Mouse (Mus musculus) stomach, postnatal 0 days (tissue): ENCODE measurements around the gene Arl4a. TPM values are rescaled to one million over a fixed set of nuclear protein-coding genes. Genes with fewer than 3 reads are reported as not detected.

Experiments
- ATAC-seq: fragments of 200-750 bp; cut with Nextera tagmentation; 2 replicates; pipeline ENCODE4 v1.8.0; 2017; ENCODE audit not compliant: low FRiP score, low TSS enrichment
- DNase-seq: peaks from one replicate; pipeline ENCODE4 v3.0.0-alpha.2; 2016; ENCODE audit warnings: low spot score
- H3K27ac ChIP-seq: fragments of 300-500 bp; sonication (generic); replicated peaks from 2 replicates; pipeline ENCODE4 v1.5.1; 2014; ENCODE audit warnings: mild to moderate bottlenecking, control low read depth
- H3K27me3 ChIP-seq: fragments of 300-500 bp; sonication (generic); 2 replicates; pipeline ENCODE4 v1.6.1; 2014; ENCODE audit warnings: low read length; ENCODE audit not compliant: control insufficient read depth, insufficient read depth
- H3K36me3 ChIP-seq: fragments of 300-500 bp; sonication (generic); 2 replicates; pipeline ENCODE4 v1.6.1; 2014; ENCODE audit warnings: low read length, mixed read lengths; ENCODE audit not compliant: control insufficient read depth, insufficient read depth
- H3K4me1 ChIP-seq: fragments of 300-500 bp; sonication (generic); replicated peaks from 2 replicates; pipeline ENCODE4 v1.6.1; 2014; ENCODE audit warnings: antibody characterized with exemption; ENCODE audit not compliant: control insufficient read depth, insufficient read depth
- H3K4me2 ChIP-seq: fragments of 300-500 bp; sonication (generic); replicated peaks from 2 replicates; pipeline ENCODE4 v1.6.1; 2014; ENCODE audit warnings: low read depth, mild to moderate bottlenecking, control low read depth, moderate library complexity
- H3K4me3 ChIP-seq: fragments of 300-500 bp; sonication (generic); 2 replicates; pipeline ENCODE4 v1.5.1; 2014; ENCODE audit warnings: low read depth, low read length, control low read depth
- H3K9ac ChIP-seq: fragments of 300-500 bp; sonication (generic); 2 replicates; pipeline ENCODE4 v1.6.1; 2014; ENCODE audit warnings: mild to moderate bottlenecking, low read length, control low read depth, mixed read lengths
- H3K9me3 ChIP-seq: fragments of 300-500 bp; sonication (generic); 2 replicates; pipeline ENCODE4 v1.6.1; 2016; ENCODE audit warnings: low read length; ENCODE audit not compliant: control insufficient read depth
- CTCF ChIP-seq: IDR thresholded peaks from 2 replicates; pipeline ENCODE4 v1.5.1; 2016; ENCODE audit warnings: antibody characterized with exemption, low read depth, mild to moderate bottlenecking, moderate library complexity
- EP300 ChIP-seq: optimal IDR thresholded peaks from 2 replicates; pipeline ENCODE3; 2016; ENCODE audit warnings: antibody characterized with exemption
- WGBS: fragments of 180-500 bp; shearing (Covaris S2); extraction: QIAGEN DNeasy Blood & Tissue Kit; methylation state at CpG from one replicate; pipeline ENCODE4 v1.1.7; 2014; 5-methylcytosine and 5-hydroxymethylcytosine counted together
- polyA plus RNA-seq: library from polyadenylated mRNA; unstranded; fragments of >200 nt; fragmentation: Nextera tagmentation; extraction: Ambion mirVana; gene quantifications from 2 replicates; pipeline ENCODE4 v1.2.1, GENCODE M21; 2015

Arl4a gene
- polyA plus RNA-seq, 1 experiment from 2014 or later = 38.5 TPM

DNA sequence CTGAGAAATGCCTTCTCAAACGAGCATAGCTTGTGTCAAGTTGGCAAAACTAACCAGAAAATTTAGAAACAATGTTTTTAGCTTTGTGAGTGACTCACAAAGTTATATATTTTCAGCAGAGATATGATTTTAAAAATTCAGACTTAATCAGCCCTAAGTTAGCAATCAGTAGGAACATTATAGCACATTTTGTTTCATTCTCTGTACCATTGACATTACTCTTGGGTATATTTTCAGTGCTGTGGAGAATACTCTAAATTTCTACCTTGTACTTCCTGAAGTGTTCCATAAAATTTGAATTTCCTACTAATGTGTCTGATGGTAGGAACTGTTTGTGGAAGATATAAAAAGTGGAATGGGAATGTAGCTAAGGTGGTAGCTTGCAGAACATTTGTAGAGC, 9.2 kb upstream of the Arl4a start:
- TF ChIP-seq CTCF = no peak
- no peak for TF ChIP-seq EP300

DNA sequence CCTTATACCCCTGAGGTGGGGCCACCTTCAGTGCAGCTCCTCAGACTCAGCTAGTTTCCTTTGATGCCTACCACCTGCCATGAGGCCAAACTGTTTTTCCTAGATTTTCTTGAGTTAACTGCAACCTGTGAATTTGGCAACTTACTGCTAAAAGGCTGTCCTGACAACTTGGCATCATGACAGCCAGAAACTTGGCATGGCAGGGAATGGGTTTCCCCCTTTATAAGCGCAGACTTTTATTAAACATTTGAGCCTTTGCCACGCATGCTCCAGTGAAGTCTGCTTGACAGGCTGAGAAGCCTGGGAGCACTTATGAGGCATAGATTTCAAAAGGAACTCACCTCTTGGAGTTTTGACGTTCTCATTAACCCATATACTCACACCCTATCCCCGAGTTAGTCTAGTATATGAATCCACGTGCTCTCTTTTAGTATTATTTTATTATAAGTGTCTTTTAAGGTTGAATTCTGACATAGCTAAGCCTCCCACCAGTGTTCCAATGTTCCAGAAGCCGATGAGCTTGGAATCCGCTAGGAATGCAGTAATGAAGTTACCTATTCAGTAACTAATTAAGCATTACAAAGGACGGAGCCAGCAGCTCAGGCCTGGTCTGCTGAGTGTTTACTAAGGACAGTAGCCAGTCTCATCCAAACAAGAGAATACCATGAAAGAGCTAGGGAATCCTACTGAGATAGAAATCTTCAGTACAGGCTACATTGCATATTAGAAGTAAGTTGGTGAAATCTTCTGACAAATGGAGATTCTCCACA, 6.2 kb upstream of the Arl4a start:
- Histone ChIP-seq H3K9me3 (no peaks in the 10 kb centered on the region), H3K36me3 (no peaks in the 10 kb centered on the region), H3K27ac (no peak overlapping the region), H3K4me1 (no peaks in the 10 kb centered on the region), H3K9ac (no peak overlapping the region), H3K4me3 (no peak overlapping the region), H3K27me3 (no peaks in the 10 kb centered on the region), H3K4me2 (no peak overlapping the region)
- 82% methylated on average over 8 of the region's 8 CpGs for WGBS
- no peak for TF ChIP-seq CTCF
- TF ChIP-seq EP300 = no peak
- DNase-seq (no peak), ATAC-seq (no peak)

More for the DNA sequence above, 9.2 kb upstream of the Arl4a start:
- H3K4me3 ChIP-seq = no peak overlapping the region
- H3K4me2 ChIP-seq = no peak overlapping the region
- no peak overlapping the region for H3K27ac ChIP-seq
- no peaks in the 10 kb centered on the region for H3K9me3 ChIP-seq
- DNase-seq = no peak
- WGBS = 56% methylated on average over 1 of the region's 1 CpGs
- H3K27me3 ChIP-seq = no peaks in the 10 kb centered on the region
- H3K9ac ChIP-seq = no peak overlapping the region
- no peak for ATAC-seq
- no peaks in the 10 kb centered on the region for H3K36me3 ChIP-seq
- no peaks in the 10 kb centered on the region for H3K4me1 ChIP-seq

DNA sequence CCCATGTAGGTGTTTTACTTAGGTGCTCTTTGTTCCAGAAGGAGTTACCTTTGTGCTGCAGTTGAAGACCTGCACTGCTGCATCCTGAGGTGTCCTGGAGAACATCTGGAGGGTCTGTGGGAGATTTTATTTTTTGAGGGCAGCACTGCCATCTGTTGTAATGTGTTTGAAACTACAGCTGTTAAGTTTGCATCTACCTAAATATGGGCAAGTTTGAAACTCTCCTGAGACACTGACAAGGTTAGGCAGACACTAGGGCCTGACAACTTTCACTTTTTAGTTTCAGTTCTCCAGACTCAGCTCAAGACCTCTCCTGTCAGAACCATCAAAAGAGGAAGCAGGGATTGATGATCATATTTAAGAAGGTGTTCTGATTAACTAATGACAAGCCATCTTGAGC, 2.2 kb upstream of the Arl4a start:
- no peak overlapping the region for H3K27ac ChIP-seq
- ATAC-seq (no peak), DNase-seq (peak; percentile 22)

DNA sequence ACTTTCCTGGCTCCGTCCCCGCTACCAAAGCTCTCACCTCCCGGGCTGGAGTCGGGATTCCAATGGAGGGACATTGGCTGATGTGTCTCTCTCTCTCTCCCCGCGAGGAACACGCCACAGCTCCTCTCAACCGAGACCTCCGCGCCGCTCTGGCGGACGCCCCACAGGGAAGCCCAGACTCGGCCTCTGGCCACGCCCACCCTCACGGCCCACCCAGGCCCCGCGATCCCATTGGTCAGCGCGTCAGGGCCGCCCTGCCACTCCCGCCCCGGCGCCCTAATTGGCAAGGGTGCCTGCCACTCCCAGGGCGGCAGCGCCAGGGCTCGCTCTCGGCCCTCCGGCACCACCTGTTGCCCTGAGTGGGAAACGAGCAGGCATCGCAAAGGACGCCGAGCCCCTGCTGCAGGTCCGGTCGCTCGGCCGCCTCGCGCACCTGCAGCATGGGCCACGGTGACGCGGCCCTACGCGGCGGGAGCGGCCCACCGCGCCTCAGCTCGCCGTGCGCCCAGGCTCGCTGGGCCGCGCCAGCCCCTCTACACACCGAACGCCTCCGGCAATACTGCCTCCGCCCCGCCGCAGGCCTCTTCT, 505 bp downstream of the Arl4a start:
- no peaks in the 10 kb centered on the region for H3K4me1 ChIP-seq

More for the DNA sequence above, 2.2 kb upstream of the Arl4a start:
- Histone ChIP-seq H3K9me3 (no peaks in the 10 kb centered on the region), H3K9ac (no peak overlapping the region), H3K4me2 (no peak overlapping the region), H3K27me3 (no peaks in the 10 kb centered on the region), H3K4me3 (no peak overlapping the region), H3K36me3 (no peaks in the 10 kb centered on the region), H3K4me1 (no peaks in the 10 kb centered on the region)
- no peak for TF ChIP-seq EP300
- peak; percentile 76 for TF ChIP-seq CTCF

DNA sequence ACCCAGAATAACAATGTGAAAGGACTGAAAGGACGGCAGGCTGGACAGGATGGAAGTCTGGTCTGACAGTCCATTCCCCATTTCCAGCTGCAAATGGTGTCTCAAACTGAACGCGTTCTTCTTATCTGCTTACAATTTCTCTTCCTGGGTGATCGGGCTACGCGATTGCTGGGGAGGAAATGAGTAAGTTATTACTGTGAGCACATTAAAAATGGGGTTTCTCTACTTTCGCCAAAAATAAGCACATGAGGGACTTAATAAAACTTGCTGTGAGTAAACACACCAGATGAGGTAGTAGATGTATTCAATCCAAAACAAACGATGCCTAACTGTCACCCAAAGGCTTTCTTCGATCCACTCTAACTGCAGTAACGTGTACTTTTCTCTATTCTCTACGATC, 1.2 kb downstream of the Arl4a start:
- Histone ChIP-seq H3K27me3 (no peaks in the 10 kb centered on the region), H3K9me3 (no peaks in the 10 kb centered on the region), H3K4me1 (no peaks in the 10 kb centered on the region), H3K36me3 (no peaks in the 10 kb centered on the region), H3K4me3 (peak overlapping the region; percentile 73), H3K9ac (peak overlapping the region; percentile 83), H3K27ac (peak overlapping the region; percentile 85), H3K4me2 (peak overlapping the region; percentile 79)
- TF ChIP-seq EP300 = no peak
- DNase-seq (no peak), ATAC-seq (no peak)
- under 1% methylated on average over 11 of the region's 11 CpGs for WGBS

More for the DNA sequence above, 505 bp downstream of the Arl4a start:
- Histone ChIP-seq H3K9ac (peak overlapping the region; percentile 83), H3K4me2 (peak overlapping the region; percentile 79), H3K27ac (peak overlapping the region; percentile 93), H3K9me3 (no peaks in the 10 kb centered on the region), H3K27me3 (no peaks in the 10 kb centered on the region), H3K4me3 (peak overlapping the region; percentile 73), H3K36me3 (no peaks in the 10 kb centered on the region)
- TF ChIP-seq EP300 = no peak
- peak; percentile 84 for TF ChIP-seq CTCF
- peak; percentile 98 for ATAC-seq
- DNase-seq = peak; percentile 99
- WGBS = 1% methylated on average over 54 of the region's 60 CpGs

DNA sequence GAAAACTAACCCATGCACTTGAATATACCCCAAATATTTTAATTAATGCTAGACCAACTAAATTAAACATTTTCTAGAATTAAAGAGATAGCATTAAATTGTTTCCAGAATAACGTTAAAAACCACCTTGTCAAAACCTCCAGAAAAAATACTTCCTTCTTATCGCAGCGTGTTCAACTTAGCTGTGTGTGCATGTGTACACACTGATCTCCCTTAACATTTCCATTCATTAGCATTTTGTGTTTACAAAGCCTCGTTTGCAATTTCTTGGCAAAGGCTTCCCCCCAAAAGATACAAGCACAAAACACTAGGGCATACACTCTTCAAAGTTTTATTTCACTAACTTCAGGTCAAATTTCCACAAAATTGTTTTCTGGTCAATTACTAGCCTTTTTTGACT, 2.3 kb downstream of the Arl4a start:
- Histone ChIP-seq H3K4me3 (no peak overlapping the region), H3K4me1 (no peaks in the 10 kb centered on the region), H3K4me2 (peak overlapping the region; percentile 79), H3K27ac (no peak overlapping the region), H3K36me3 (no peaks in the 10 kb centered on the region), H3K27me3 (no peaks in the 10 kb centered on the region), H3K9me3 (no peaks in the 10 kb centered on the region), H3K9ac (no peak overlapping the region)
- ATAC-seq (no peak), DNase-seq (no peak)
- no peak for TF ChIP-seq EP300
- no peak for TF ChIP-seq CTCF
- WGBS = 52% methylated on average over 4 of the region's 4 CpGs
